Mouse (Mus musculus) embryo, embryonic 9.5 days (tissue): Measurements from ENCODE around the gene Fgfr2.

Experiments used
- DNase-seq: peaks from one replicate; pipeline ENCODE4 v3.0.0-alpha.2; 2017; ENCODE audit errors: extremely low spot score

Fgfr2 gene

DNA sequence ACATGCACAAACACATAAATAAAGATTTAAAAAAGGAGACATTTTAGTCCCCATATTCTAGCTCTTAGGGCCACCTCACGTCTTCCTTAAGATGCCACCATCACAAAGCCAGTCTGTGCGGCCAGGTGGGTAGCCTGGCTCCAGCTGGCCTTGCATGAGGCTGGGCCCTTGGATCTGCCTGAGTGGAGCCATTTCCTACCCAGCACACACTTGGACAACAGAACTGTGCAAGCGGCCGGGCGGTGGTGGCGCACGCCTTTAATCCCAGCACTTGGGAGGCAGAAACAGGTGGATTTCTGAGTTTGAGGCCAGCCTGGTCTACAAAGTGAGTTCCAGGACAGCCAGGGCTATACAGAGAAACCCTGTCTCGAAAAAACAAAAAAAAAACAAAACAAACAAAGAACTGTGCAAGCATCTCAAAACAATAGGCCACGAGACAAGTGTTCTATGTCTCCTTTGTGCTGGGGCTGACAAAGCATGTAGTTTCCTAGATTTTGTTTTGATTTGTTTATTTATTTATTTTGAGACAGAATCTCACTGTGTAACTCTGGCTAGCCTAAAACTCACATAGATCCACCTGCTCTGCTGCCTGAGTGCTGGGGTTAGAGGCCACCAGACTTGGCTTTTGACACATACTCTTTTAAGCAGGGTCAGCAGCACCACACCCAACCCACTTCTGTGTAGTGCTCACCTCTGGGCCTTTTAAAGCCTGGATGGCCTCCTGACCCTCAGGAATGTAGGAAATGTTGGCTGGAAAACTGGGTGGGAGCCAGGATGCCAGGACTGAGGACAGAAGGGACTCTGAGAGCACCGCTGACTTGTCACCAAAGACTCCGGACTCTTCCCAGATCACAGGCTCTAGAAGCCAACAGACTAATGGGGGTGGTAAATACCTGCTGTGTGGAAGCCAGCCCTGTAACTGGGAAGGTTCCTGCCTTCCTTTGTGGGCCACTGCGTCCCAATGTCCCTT is 400.5 kb downstream of the Fgfr2 start:
- DNase-seq: no peak

DNA sequence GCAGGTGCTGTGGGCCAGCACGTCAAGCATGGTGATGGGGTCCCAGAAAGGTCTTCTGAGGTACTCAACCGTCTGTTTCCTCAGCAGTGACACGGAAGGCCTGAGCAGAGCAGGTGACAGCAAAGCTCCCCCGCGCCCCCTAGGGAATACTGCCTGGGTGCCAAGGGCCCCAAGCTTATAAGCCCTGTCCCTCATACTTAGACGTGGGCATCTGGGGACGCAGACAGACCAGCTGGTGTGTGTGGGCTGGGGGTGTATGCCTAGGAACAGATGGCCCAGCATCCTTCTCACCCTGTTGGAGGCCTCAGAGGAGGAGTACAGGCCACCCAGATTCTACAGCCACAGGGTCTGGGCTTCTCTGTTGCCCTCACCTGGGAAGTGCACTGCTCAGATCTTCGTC is 402.6 kb downstream of the Fgfr2 start:
- no peak for DNase-seq

GRCm38 (mm10) chr7:132719570-132719969 is 403.6 kb downstream of the Fgfr2 start:
- no peak for DNase-seq

DNA sequence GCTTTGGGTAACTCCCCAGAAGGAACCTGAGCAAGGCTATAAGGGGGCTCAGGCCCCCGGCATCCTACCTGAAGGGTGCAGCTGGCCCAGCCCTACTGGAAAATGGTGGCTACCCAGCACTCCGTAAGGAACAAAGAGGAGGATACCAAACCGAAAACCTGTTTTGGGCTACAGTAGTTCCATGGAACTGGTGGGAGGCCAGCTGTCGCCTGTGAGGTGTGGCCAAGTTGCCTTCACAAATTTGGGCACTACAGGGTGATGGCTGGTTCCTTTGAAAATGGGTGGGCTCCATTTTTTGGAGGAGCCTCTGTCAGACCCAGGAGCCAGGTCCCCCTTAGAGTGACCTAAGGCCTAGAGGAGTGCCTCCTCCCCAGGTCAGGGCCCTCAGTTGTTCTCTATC is 407.9 kb downstream of the Fgfr2 start:
- no peak for DNase-seq

DNA sequence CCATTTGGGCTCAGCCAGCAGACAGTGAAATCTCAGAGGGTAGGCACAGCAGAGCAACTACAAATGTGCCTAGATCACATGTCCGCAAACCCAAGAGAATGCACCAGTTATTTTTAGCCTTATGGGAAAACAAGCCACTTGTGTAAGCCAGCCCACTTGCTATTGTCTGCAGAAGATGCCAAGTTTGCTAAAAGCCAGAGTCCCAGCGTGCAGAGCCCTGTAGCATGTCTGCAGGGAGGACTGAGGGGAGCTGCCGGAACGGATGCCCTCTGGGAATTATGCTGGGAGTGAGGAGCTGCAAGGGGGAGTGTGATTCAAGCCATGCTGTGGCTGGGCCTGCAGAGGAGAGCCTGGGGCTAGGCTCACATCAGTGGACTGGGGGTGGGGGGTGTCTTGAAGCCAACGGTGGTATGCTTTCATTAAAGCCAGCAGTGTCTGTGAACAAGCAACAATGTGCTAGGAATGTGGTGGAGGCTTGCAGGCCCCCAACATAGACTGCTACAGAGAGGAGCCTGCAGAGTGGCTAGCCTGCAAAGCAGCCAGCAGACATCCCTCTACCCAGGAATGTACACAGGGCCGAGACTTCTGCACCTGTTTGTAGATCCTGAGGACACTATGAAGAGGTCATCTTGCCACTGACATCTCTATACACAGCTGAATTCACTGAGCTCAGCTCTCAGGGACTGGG is 408.8 kb downstream of the Fgfr2 start:
- DNase-seq: no peak

DNA sequence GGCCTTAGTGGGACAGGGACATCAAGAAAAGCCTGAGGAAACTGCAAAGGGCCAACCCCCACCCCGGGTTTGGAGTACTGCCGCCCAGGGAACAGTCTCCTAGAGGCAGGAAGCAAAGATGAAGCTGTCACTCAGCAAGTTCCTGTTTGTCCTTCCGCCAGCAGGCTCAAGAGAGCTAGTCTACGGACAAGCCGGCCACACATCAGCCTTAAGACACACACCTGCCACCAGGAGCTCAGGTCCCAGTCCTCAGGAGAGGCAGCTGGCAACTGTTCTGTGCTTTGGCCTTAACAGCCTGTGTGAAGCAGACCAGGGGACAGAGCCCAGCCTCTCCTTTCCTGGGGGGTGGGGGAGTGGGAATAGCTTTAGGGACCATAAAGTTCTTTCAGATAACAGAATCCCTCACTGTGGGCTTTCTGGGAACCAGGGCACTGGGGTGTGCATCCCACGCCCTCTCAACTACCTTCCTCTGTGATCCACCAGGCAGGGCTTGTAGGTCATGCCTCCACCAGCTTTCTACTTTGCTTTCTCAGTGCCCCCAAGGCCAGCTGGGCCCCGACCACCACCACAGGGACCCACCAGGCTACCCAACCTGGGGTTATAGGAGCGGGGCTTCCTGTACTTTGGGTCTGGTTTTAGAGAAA is 409.5 kb downstream of the Fgfr2 start:
- no peak for DNase-seq

DNA sequence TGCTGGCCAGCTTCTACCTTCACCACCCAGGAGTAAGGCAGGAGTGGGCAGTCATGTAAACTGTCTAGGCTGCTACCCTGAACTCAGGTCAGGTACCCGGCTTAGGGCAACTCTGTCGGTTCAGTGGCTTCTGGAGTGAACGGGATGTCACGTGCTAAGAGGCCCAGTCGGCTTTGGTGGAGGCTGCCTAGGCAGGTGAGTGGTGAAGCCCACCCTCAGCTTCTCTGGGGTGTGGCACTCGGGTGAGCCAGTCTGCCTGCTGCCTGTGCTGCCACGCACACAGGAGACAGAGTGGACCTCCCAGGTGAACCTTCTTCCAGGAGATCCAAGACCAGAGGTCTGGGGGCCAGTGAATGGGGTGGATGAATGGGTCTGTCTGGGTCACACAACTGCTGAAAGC is 410.2 kb downstream of the Fgfr2 start:
- DNase-seq: no peak

GRCm38 (mm10) chr7:132712044-132712708 is 411.0 kb downstream of the Fgfr2 start:
- no peak for DNase-seq

DNA sequence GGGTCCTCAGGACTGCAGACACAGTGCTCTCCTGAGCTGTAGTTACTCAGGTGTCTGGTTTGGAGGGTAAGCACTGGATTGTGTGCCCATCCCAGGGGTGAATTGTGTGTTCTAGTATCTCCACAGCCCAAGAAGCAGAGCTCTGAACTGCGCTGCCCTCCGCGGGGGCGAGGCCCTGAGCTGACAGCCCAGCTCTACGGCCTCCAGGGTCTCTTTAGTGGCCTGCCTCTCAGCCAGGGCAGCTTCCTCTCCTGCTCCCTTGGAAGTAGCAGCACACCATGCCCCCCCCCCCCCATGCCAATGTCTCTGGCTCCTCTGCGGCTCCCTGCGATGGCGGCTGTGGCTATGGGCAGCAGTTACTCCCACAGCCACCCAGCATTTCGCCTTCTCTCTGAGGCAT is 411.6 kb downstream of the Fgfr2 start:
- DNase-seq: no peak

GRCm38 (mm10) chr7:132705130-132705529 is 418.0 kb downstream of the Fgfr2 start:
- DNase-seq: no peak

DNA sequence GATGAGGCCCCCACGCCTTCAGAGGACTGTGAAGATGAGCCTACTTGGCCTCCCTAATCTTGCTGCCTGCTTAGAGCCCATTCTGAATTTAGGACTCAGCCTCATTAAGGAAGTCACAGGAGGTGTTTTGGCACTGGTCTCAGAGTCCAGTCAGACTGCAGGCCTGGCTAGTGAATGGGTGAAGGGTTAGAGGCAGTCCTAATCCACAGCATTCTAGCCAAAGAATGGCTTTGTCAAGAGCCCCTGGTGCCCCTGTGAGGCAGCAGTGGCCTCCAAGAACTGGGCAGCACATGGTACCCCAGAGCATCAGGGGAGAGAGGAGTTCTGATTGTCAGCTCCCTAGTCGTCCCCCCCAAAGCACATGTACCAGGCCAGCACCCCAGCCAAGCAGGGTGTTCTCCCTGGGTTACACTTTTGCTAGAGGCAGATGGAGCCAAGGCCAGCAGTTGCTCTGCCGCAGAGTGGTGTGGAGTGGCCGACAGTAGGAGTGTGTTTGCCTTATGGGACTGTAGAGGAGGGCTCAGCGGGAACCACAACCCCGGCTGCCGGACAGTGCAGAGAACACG is 418.8 kb downstream of the Fgfr2 start:
- no peak for DNase-seq

- no peak for DNase-seq
Measured at GRCm38 (mm10) chr7:132703515-132704309, 419.4 kb downstream of the Fgfr2 start.

DNA sequence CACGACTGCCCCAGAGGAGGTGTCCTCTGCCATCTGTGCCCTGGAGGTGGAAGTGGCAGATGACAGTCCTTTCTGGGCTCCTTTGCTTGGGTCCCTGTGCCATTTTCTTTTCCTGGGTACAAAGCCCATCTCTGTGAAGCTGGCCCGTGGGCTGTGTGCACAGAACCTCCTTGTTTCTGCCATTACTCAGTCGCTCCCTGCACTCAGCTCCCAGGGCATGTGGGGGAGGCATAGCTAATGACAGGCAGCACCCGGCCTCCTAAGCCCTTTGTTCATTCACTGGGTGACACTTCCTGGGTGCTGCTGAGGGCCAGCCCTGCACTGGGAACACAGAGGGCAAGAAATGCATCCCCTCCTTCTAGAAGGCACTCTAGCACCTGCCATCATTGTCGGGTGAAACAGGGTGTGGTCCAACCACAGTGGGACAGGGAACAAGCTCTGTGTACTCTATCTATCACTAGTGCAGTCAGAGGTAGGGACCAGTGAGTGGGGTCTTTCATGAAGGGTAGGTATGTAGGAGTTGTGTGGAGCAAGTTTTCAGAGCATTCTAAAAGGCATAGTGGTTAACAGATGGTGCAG is 420.6 kb downstream of the Fgfr2 start:
- DNase-seq: no peak

- no peak for DNase-seq
Measured at GRCm38 (mm10) chr7:132702024-132702423, 421.1 kb downstream of the Fgfr2 start.

GRCm38 (mm10) chr7:132701412-132701811 is 421.7 kb downstream of the Fgfr2 start:
- no peak for DNase-seq

DNA sequence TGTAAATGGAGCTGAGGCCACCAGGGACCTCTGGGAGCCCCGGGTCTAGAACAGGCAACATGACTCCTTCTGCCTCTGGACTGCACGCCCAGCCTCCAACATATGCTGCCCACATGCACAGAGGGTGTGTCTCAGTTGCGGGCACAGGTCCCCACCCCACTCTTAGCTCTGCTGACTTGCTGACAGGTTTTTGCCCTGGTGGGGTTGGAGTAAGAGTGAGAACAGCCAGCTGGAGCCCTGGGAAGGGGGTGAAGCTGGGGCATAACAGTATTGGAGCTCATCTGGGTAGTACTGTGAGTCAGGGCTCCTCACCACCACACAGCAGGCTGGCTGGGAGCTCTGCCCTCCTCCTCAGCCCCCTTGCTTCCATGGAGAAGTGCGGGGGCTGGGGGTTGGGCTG is 423.0 kb downstream of the Fgfr2 start:
- no peak for DNase-seq

GRCm38 (mm10) chr7:132699639-132700038 is 423.5 kb downstream of the Fgfr2 start:
- DNase-seq: no peak

GRCm38 (mm10) chr7:132699165-132699564 is 424.0 kb downstream of the Fgfr2 start:
- no peak for DNase-seq

DNA sequence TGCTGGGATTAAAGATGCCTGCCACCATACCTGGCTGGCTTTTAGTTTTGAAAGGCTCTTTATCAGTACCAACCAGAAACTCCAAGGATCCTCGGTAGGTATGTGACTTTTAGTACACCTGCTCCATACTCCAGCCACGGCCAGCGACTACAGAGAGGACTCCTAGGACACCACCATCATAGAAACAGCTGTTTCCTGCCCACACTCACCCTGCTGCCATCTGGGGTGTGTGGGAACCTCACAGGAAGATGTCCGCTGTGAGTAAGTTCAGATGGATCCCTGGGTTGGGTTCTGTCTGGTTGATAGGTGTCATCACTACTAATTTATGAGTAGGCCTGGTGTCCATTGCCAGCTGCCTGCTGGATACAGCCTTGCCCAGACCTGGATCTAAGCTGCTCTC is 424.4 kb downstream of the Fgfr2 start:
- DNase-seq: no peak

- no peak for DNase-seq
Measured at GRCm38 (mm10) chr7:132697258-132697796, 425.8 kb downstream of the Fgfr2 start.
